Mouse (Mus musculus): ENCODE data around the gene Zfp787.

GRCm38 (mm10) chr7:6161541-6161940 is 5.7 kb upstream of the Zfp787 start:
- TF ChIP-seq POLR2A (IDR thresholded peaks at IDR 0.05; ENCODE audit: control insufficient read depth, extremely low read depth, insufficient read depth, low read length, poor library complexity), result no peak
- no peak for TF ChIP-seq CTCF (IDR thresholded peaks at IDR 0.05; ENCODE audit: borderline replicate concordance, control insufficient read depth, extremely low read depth, insufficient read depth, low read length, poor library complexity)
